Mouse (Mus musculus): ENCODE results near the gene Sfi1.
"Not testable (repeated sequence)": the region's sequence is repeated elsewhere in the genome, so short reads cannot be mapped to it uniquely, and the experiment has no call there.

GRCm38 (mm10) chr11:3104501-3105260 lies 88.6 kb downstream of the Sfi1 start:
- not testable (repeated sequence) for TF ChIP-seq CTCF, POLR2A (IDR thresholded peaks at IDR 0.05; ENCODE audit: extremely low read depth, insufficient read depth, low read length)

Data from cortical plate, adult 2 months (tissue).